Mouse (Mus musculus): ENCODE results near the gene Pitpnm1. TPM values are rescaled to one million over a fixed set of nuclear protein-coding genes. Genes with fewer than 3 reads are reported as not detected.

Gene Pitpnm1
- polyA plus RNA-seq, 1 experiment from 2014 or later = 43.3 TPM

DNA sequence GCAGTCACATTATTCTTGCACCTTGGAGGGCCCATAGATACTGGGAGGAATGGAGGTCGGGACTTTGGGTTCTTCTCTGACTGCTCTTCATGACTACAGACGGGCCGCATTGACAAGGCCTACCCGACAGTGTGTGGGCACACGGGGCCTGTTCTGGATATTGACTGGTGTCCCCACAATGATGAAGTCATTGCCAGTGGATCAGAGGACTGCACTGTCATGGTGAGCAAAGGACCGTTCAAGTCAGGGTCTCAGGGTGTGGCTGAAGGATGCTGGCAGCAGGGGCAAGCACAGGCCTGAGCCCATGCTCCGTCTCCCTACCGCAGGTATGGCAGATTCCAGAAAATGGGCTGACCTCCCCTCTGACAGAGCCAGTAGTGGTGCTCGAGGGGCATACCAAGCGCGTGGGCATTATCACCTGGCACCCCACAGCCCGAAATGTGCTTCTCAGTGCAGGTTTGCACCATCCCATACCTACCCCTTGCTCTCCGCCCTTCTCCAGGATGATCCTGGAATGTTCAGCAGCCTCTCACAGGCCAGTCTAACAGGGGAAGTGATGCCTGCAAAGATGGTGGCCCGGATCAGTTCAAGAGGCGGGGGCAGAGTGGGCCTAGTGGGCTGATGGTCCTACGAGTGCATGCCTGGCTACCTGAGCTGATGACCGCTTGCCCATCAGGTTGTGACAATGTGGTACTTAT lies 50.1 kb downstream of the Pitpnm1 start:
- WGBS = 93% methylated on average over 17 of the region's 17 CpGs
- Histone ChIP-seq H3K4me1 (replicated peaks) (peaks cover 30% of the 10 kb centered on the region), H3K9me3 (no peaks in the 10 kb centered on the region), H3K9ac (peak overlapping the region; percentile 94), H3K4me2 (peak overlapping the region; percentile 93), H3K36me3 (peaks cover 37% of the 10 kb centered on the region), H3K27me3 (no peaks in the 10 kb centered on the region), H3K4me3 (peak overlapping the region; percentile 85), H3K27ac (no peak overlapping the region)
- ATAC-seq (ENCODE audit: low FRiP score) = no peak

DNA sequence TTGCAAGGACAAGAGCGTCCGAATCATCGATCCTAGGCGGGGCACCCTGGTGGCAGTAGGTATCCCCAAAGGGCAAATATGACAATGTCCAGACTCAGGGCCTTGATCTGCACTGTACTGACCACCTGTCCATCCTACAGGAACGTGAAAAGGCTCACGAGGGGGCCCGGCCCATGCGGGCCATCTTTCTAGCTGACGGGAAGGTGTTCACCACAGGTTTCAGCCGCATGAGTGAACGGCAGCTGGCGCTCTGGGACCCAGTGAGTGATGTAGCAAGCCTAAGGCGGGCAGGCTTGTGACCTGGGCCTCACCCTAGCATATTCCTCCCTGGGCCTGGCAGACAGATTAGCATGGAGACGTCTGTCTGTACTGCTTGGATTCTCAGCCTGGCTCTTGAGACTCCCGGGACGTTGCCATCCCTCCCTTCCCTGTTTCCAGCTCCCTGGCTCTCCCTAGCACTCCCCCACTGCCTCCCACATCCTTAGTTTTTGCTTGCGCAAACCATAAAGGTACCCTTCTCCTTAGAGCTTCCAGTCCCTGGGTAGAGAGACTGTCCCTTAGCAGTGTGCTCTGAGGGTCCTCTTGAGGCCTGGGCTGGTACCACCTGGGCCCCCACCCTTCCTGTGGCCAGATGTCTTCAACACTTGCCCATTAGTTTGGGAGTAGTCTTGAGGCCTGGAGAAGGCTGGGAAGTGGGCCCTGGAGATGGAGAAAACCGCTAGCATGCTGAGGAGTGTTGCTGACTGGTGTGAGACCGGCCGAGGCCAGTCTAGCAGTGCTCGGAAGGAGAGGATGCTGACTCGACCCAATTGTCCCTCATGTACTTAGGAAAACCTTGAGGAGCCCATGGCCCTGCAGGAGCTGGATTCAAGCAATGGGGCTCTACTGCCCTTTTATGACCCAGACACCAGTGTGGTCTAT lies 51.0 kb downstream of the Pitpnm1 start:
- Histone ChIP-seq H3K36me3 (peaks cover 44% of the 10 kb centered on the region), H3K27me3 (no peaks in the 10 kb centered on the region)
- no peak for ATAC-seq (ENCODE audit: low FRiP score)

DNA sequence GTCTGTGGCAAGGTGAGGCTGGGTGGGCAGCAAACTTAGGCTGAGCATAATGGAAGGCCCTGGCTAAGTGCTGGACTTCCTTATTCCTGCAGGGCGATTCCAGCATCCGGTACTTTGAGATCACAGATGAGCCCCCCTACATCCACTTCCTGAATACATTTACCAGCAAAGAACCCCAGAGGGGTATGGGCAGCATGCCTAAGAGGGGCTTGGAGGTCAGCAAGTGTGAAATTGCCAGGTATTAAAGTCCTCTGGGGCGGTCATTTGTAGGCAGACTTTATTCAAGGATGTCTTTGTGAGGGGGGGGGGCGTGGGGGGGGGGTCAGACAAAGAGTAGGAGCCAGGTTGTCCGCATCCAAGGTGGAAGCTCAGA lies 51.7 kb downstream of the Pitpnm1 start:
- no peaks in the 10 kb centered on the region for H3K9me3 ChIP-seq
- H3K4me1 ChIP-seq (replicated peaks) = peaks cover 32% of the 10 kb centered on the region
- 76% methylated on average over 5 of the region's 5 CpGs for WGBS
- H3K27ac ChIP-seq = no peak overlapping the region
- no peak for ATAC-seq (ENCODE audit: low FRiP score)
- no peak overlapping the region for H3K4me2 ChIP-seq
- no peak overlapping the region for H3K4me3 ChIP-seq
- no peaks in the 10 kb centered on the region for H3K27me3 ChIP-seq
- H3K36me3 ChIP-seq = peaks cover 50% of the 10 kb centered on the region
- no peak overlapping the region for H3K9ac ChIP-seq

More for the DNA sequence above, 51.0 kb downstream of the Pitpnm1 start:
- Histone ChIP-seq H3K9ac (peak overlapping the region; percentile 94; the same call in 1 of the 2 replicates), H3K4me3 (no peak overlapping the region), H3K27ac (no peak overlapping the region), H3K4me1 (replicated peaks) (peaks cover 30% of the 10 kb centered on the region), H3K9me3 (no peaks in the 10 kb centered on the region), H3K4me2 (no peak overlapping the region)
- WGBS = 89% methylated on average over 22 of the region's 22 CpGs

DNA sequence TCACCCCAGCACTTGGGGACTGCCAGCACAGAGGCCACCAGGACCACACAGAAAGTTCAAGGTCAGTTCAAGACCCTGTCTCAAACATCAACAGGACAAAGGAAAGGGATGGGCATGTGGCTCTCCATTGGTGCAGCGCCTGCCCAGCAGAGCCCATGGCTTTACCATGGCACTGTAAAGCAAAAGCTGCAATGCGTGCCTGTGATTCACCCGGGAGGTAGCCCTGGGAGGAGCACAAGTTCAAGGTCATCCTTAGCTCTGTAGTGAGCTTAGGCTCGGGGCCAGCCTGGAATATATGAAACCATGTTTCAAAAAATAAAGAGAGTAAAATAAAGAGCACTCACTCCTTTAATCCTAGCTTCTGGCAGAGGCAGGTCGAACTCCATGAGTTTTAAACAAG lies 52.1 kb downstream of the Pitpnm1 start:
- no peak for ATAC-seq (ENCODE audit: low FRiP score)
- no peaks in the 10 kb centered on the region for H3K9me3 ChIP-seq
- peaks cover 32% of the 10 kb centered on the region for H3K4me1 ChIP-seq (replicated peaks)
- H3K36me3 ChIP-seq = peaks cover 54% of the 10 kb centered on the region
- H3K27ac ChIP-seq = no peak overlapping the region
- H3K4me2 ChIP-seq = no peak overlapping the region
- no peak overlapping the region for H3K9ac ChIP-seq
- WGBS = 89% methylated on average over 5 of the region's 5 CpGs
- H3K27me3 ChIP-seq = no peaks in the 10 kb centered on the region
- H3K4me3 ChIP-seq = no peak overlapping the region

- Histone ChIP-seq H3K9me3 (no peaks in the 10 kb centered on the region), H3K4me1 (replicated peaks) (peaks cover 28% of the 10 kb centered on the region), H3K27ac (no peak overlapping the region; the same call in 1 of the 2 replicates), H3K36me3 (peaks cover 62% of the 10 kb centered on the region), H3K4me3 (no peak overlapping the region), H3K9ac (peak overlapping the region; percentile 35), H3K4me2 (no peak overlapping the region), H3K27me3 (no peaks in the 10 kb centered on the region)
- no peak for ATAC-seq (ENCODE audit: low FRiP score)
- WGBS = 78% methylated on average over 8 of the region's 8 CpGs
These were observed 52.8 kb downstream of the Pitpnm1 start for GRCm38 (mm10) chr19:4152445-4153231.

DNA sequence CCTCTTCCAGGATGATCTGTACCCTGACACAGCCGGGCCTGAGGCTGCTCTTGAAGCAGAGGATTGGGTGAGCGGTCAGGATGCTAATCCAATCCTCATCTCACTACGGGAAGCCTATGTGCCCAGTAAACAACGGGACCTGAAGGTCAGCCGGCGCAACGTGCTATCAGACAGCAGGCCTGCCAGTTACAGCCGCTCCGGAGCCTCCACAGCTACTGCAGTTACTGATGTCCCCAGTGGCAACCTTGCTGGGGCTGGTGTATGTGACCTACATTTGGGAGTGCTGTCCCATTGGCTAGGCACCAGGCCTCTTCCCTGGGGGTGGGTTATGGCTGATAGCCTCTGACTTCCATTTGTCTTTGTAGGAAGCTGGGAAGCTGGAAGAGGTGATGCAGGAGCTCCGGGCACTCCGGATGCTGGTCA lies 53.4 kb downstream of the Pitpnm1 start, which contains the start of gene Ptprcap:
Ptprcap (plus strand) TSS at position 373 of the 423 bp plus-strand sequence.
- Histone ChIP-seq H3K4me1 (replicated peaks) (peaks cover 22% of the 10 kb centered on the region), H3K9me3 (no peaks in the 10 kb centered on the region), H3K9ac (peak within 1 kb of the TSS; percentile 35), H3K36me3 (peaks cover 68% of the 10 kb centered on the region), H3K4me2 (no peak within 1 kb of the TSS), H3K27me3 (no peaks in the 10 kb centered on the region), H3K27ac (peak within 1 kb of the TSS; percentile 30; the same call in 1 of the 2 replicates), H3K4me3 (no peak within 1 kb of the TSS)
- ATAC-seq (ENCODE audit: low FRiP score) = no peak
- WGBS = 81% methylated on average over 11 of the region's 11 CpGs

DNA sequence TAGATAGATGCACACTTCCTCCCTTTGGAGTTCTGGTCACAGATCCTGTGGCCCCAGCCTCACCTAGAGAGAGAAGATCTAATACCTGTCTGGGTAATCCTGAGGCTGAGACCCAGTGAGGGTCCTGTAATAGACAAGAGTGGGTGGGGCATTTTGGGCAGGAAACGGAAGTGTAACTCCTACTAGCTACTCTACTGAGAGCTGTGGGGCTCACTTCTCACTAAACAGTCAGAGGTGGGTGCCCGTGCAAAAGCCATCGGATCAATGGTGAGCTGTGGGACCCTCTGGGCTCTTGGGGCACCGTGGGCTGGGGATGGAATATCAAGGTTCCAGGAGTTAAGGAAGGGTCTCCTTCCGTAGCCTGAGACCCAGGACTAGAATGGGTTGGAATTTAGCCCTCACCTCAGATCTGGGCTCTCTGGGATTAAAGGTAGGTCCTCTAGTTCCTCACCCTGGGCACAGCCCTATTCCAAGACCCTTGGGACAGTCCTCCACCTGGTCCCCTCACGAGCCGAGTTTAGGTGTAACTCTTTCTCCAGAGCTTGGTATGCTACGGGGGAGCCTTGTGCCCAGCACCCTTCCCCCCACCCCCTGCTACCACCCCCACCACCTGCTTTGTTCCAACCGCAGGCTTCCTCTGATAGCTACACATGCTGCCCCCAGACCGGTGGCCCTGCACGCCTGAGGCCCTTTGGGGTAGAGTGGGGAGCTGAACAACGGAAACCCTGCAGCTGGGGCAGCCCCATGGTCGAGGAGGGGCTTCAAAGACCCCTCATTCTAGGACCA lies 54.8 kb downstream of the Pitpnm1 start:
- H3K27me3 ChIP-seq = no peaks in the 10 kb centered on the region
- no peak overlapping the region for H3K27ac ChIP-seq
- H3K36me3 ChIP-seq = peaks cover 82% of the 10 kb centered on the region
- H3K4me1 ChIP-seq (replicated peaks) = peaks cover 12% of the 10 kb centered on the region
- no peak for ATAC-seq (ENCODE audit: low FRiP score)
- H3K4me2 ChIP-seq = no peak overlapping the region
- H3K9ac ChIP-seq = 0 out of 2 replicates have a peak overlapping the region, but pooled peaks have one; percentile 1
- 81% methylated on average over 13 of the region's 13 CpGs for WGBS
- no peaks in the 10 kb centered on the region for H3K9me3 ChIP-seq
- no peak overlapping the region for H3K4me3 ChIP-seq

DNA sequence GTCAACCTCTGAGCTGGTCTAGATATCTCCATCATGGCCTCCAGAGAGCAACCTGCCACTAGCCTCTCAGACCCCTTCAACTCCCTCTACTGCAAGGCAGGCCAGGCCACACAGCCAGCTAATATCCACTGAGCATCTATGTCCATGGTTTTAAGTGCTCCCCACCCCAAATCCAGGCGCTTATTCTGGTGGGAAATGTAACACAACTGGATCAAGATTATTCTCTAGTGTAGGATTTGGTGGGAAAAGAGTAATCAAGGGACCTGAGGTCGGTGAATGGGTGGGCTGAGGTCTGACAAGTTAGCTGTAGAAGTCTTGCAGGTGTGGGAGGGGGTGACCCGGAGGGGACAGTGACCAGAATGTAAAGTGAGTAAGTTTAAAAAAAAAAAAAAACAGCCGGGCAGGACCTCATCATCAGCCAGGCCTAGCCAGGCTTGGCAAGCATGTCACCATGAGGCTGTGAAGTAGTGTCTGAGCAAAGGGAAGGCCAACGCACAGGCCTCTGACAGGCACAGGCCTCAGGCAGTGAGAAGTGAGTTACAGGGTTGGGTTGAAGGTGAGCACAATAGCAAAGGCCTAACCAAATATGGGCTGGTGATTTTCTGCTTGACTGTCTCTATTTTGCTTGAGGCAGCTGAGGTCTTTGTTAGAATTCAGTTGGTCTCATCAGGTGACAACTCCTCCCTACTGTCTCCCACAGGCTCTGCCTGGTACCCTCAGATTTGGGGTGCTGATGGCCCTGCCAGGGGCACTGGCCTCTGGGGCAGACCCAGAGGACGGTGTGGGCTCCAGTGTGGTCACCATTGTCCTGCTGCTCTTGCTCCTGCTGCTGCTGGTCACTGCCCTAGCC lies 55.6 kb downstream of the Pitpnm1 start:
- ATAC-seq (ENCODE audit: low FRiP score) = no peak
- Histone ChIP-seq H3K27me3 (no peaks in the 10 kb centered on the region), H3K36me3 (peaks cover 81% of the 10 kb centered on the region), H3K4me1 (replicated peaks) (peaks cover 4% of the 10 kb centered on the region; the same call in 1 of the 2 replicates), H3K4me2 (no peak overlapping the region), H3K4me3 (no peak overlapping the region), H3K9ac (0 out of 2 replicates have a peak overlapping the region, but pooled peaks have one; percentile 24), H3K9me3 (no peaks in the 10 kb centered on the region), H3K27ac (peak overlapping the region; percentile 48; the same call in 1 of the 2 replicates)
- 63% methylated on average over 6 of the region's 6 CpGs for WGBS

DNA sequence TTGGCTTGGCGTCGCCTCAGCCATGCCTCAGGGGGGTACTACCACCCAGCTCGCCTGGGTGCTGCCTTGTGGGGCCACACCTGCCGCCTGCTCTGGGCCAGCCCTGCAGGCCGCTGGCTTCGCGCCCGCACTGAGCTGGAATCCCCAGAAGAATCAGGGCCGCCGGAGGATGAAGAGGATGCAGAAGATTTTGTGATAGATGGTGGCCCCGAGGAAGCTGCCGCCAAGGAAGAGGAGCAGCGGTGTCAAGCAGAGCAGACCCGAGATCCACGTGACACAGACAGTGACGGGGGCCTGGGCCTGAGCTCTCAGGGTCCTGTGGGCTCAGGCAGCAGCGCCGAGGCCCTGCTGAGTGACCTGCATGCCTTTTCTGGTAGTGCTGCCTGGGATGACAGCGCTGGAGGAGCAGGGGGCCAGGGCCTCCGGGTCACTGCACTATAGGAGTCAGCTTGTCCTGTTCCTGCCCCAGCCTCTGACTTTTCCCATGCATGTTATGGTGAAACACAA lies 56.3 kb downstream of the Pitpnm1 start:
- WGBS = 63% methylated on average over 20 of the region's 20 CpGs
- Histone ChIP-seq H3K27ac (peak overlapping the region; percentile 48; the same call in 1 of the 2 replicates), H3K4me1 (replicated peaks) (0 out of 2 replicates have a peak, but pooled peaks cover 6% of the 10 kb centered on the region), H3K36me3 (peaks cover 80% of the 10 kb centered on the region), H3K9ac (0 out of 2 replicates have a peak overlapping the region, but pooled peaks have one; percentile 24), H3K27me3 (no peaks in the 10 kb centered on the region), H3K4me2 (no peak overlapping the region), H3K9me3 (no peaks in the 10 kb centered on the region), H3K4me3 (no peak overlapping the region)
- ATAC-seq (ENCODE audit: low FRiP score) = no peak

DNA sequence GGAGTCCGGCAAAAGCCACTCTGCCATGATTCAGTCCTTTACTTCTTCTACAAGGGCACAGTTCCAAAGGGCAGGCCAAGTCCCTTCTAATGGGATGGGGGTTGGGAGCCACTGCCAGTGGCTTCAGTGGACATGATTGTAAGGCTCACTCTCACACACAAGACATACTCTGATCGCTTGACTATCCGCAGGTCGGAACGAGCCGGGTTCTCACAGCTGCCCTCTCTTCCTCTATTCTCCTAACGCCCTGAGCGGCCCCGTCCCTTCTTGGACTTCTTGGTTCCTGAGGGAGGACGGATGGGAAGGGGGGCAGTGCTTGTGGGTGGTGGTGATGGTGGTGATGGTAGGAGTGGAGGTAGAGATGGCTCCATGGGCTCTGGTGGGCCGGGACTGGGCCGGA lies 57.0 kb downstream of the Pitpnm1 start:
- peaks cover 8% of the 10 kb centered on the region; the same call in 1 of the 2 replicates for H3K4me1 ChIP-seq (replicated peaks)
- no peaks in the 10 kb centered on the region for H3K27me3 ChIP-seq
- no peak overlapping the region for H3K27ac ChIP-seq
- peaks cover 82% of the 10 kb centered on the region for H3K36me3 ChIP-seq
- no peak overlapping the region for H3K4me2 ChIP-seq
- no peak for ATAC-seq (ENCODE audit: low FRiP score)
- no peak overlapping the region for H3K4me3 ChIP-seq
- no peak overlapping the region for H3K9ac ChIP-seq
- H3K9me3 ChIP-seq = no peaks in the 10 kb centered on the region
- 86% methylated on average over 12 of the region's 12 CpGs for WGBS
